Mouse (Mus musculus): Measurements from ENCODE around the gene 1700017D01Rik. TPM values are rescaled to one million over a fixed set of nuclear protein-coding genes. Genes with fewer than 3 reads are reported as not detected.
"Not testable (repeated sequence)": the region's sequence is repeated elsewhere in the genome, so short reads cannot be mapped to it uniquely, and the experiment has no call there.

The 1700017D01Rik gene
- not detected in 2 replicates for polyA plus RNA-seq (2014; fragmentation: Nextera tagmentation; extraction: Ambion mirVana)

DNA sequence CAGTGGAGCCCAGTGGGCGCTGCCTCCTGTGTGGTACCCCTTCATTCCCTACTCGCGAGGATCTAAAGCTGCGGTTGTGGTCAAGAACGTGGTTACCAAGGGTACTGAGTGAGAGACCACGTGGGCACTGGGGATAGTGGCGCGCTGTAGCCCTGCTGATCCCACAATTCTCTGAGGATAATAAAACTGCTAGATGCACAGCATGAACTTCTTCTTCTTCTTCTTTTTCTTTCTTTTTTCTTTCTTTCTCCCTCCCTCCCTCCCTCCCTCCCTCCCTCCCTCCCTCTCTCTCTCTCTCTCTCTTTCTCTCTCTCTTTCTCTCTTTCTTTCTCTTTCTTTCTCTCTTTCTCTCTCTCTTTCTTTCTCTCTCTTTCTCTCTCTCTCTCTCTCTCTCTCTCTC, at the start of gene 1700017D01Rik:
Gene 1700017D01Rik (minus strand): TSS at position 101 of the 400 bp plus-strand sequence.
- not testable (repeated sequence) for H3K27ac ChIP-seq (ENCODE audit: low read depth, low read length); H3K4me3 ChIP-seq (ENCODE audit: low read depth, low read length); H3K9ac ChIP-seq (replicated peaks; ENCODE audit: low read depth, low read length); H3K36me3 ChIP-seq (ENCODE audit: control insufficient read depth, insufficient read depth, low read length); H3K27me3 ChIP-seq (ENCODE audit: control insufficient read depth, insufficient read depth, low read length); H3K4me1 ChIP-seq (ENCODE audit: control insufficient read depth, insufficient read depth, low read length); H3K9me3 ChIP-seq (ENCODE audit: control insufficient read depth, low read length); H3K4me2 ChIP-seq (ENCODE audit: low read depth, low read length); ATAC-seq (ENCODE audit: low read depth)
- WGBS = 81% methylated on average over 8 of the region's 8 CpGs

DNA sequence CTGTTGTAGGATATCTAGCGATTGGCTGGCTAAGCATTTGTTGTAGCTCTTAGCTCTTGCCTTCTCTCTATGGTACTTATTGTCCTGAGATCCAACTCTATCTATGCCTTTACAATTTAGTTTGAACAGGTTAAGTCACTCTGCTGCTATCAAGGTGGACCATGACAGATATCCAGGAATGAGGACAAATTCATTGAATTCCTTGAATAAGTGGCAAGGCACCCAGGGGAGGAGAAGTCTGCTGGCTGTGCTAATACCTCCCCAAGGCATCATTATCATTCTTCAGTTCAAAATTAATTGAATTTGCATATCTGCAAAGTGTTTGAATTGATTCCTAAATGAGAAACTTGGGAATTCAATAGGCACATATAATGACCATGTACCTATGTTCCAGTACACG, 46.8 kb upstream of the 1700017D01Rik start:
- no peak overlapping the region for H3K4me3 ChIP-seq (ENCODE audit: low read depth, low read length)
- H3K27me3 ChIP-seq (ENCODE audit: control insufficient read depth, insufficient read depth, low read length) = no peaks in the 10 kb centered on the region
- no peaks in the 10 kb centered on the region for H3K36me3 ChIP-seq (ENCODE audit: control insufficient read depth, insufficient read depth, low read length)
- H3K9ac ChIP-seq (replicated peaks; ENCODE audit: low read depth, low read length) = no peak overlapping the region
- H3K27ac ChIP-seq (ENCODE audit: low read depth, low read length) = no peak overlapping the region
- WGBS = 49% methylated on average over 2 of the region's 2 CpGs
- ATAC-seq (ENCODE audit: low read depth) = peak; percentile 11; the same call in 1 of the 2 replicates
- no peak overlapping the region for H3K4me2 ChIP-seq (ENCODE audit: low read depth, low read length)
- H3K4me1 ChIP-seq (ENCODE audit: control insufficient read depth, insufficient read depth, low read length) = no peaks in the 10 kb centered on the region
- no peaks in the 10 kb centered on the region for H3K9me3 ChIP-seq (ENCODE audit: control insufficient read depth, low read length)

DNA sequence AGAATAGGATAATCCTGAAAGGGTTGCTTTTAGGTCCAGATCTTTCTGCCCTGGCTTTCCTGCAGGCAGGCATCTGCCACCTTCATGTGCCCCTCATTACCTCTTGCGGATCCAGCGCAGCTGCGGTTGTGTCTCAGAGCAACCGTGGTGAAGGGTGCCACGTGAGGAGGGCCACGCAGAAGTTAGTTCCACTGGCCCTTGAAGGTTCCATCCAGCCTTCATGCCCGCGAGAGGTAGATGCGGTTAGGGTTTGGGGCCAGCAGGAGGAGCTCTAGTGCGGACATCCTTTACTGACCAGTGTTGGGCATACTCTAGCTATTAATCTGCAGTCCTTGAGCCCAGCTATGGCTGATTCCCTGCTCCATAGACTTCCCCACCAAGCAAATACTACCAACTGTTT, 34.5 kb upstream of the 1700017D01Rik start, which contains the start of gene 1700025F22Rik:
Gene 1700025F22Rik (minus strand): TSS at position 149 of the 400 bp plus-strand sequence.
- H3K4me3 ChIP-seq (ENCODE audit: low read depth, low read length) = no peak within 1 kb of the TSS

DNA sequence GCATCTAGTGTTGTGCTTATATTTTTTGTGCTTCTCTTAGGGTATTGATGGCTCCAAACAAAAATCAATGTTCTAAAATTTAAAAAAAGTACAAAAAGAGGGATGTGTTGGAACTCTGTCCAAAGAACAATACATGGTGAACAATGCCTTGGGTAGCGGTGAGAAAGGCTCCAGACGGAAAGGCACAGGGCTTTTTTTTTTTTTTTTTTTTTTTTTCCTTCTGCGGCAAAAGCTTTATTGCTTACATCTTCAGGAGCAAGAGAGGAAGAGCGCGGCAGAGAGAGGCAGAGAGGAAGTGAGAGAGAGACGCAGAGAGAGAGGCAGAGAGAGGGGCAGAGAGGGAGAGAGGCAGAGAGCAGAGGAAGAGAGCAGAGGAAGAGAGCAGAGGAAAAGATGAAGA, 27.2 kb upstream of the 1700017D01Rik start:
- not testable (repeated sequence) for ATAC-seq (ENCODE audit: low read depth); H3K27ac ChIP-seq (ENCODE audit: low read depth, low read length); H3K4me3 ChIP-seq (ENCODE audit: low read depth, low read length); H3K4me2 ChIP-seq (ENCODE audit: low read depth, low read length); H3K9ac ChIP-seq (replicated peaks; ENCODE audit: low read depth, low read length); H3K4me1 ChIP-seq (ENCODE audit: control insufficient read depth, insufficient read depth, low read length); H3K9me3 ChIP-seq (ENCODE audit: control insufficient read depth, low read length); H3K27me3 ChIP-seq (ENCODE audit: control insufficient read depth, insufficient read depth, low read length); H3K36me3 ChIP-seq (ENCODE audit: control insufficient read depth, insufficient read depth, low read length)
- 87% methylated on average over 6 of the region's 6 CpGs for WGBS

More for the DNA sequence above, 34.5 kb upstream of the 1700017D01Rik start, which contains the start of gene 1700025F22Rik:
- Histone ChIP-seq H3K27ac (ENCODE audit: low read depth, low read length) (no peak within 1 kb of the TSS), H3K9ac (replicated peaks; ENCODE audit: low read depth, low read length) (no peak within 1 kb of the TSS), H3K9me3 (ENCODE audit: control insufficient read depth, low read length) (no peaks in the 10 kb centered on the region), H3K4me2 (ENCODE audit: low read depth, low read length) (no peak within 1 kb of the TSS), H3K36me3 (ENCODE audit: control insufficient read depth, insufficient read depth, low read length) (no peaks in the 10 kb centered on the region), H3K27me3 (ENCODE audit: control insufficient read depth, insufficient read depth, low read length) (no peaks in the 10 kb centered on the region), H3K4me1 (ENCODE audit: control insufficient read depth, insufficient read depth, low read length) (no peaks in the 10 kb centered on the region)
- 38% methylated on average over 10 of the region's 10 CpGs for WGBS
- no peak for ATAC-seq (ENCODE audit: low read depth)

DNA sequence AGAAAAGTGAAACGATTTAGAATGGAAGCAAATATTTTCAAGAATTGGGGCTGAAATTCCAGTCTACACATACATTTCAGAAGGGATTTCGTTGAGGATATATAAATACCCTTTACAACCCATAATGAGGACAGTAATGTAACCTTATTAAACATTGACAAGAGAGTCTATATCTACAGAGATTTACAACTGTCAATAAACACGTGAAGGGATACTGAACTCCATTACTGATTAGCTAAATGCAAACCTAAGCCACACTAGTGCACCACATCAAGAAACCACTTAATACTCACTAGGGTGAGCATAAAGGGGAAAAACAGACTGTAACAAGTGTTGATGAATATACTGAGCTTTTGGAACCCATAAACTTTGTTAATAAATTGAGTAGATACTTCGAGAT, 4.7 kb upstream of the 1700017D01Rik start:
- Histone ChIP-seq H3K27ac (ENCODE audit: low read depth, low read length) (no peak overlapping the region), H3K4me1 (ENCODE audit: control insufficient read depth, insufficient read depth, low read length) (no peaks in the 10 kb centered on the region), H3K4me2 (ENCODE audit: low read depth, low read length) (no peak overlapping the region), H3K9me3 (ENCODE audit: control insufficient read depth, low read length) (no peaks in the 10 kb centered on the region), H3K36me3 (ENCODE audit: control insufficient read depth, insufficient read depth, low read length) (no peaks in the 10 kb centered on the region), H3K27me3 (ENCODE audit: control insufficient read depth, insufficient read depth, low read length) (no peaks in the 10 kb centered on the region), H3K9ac (replicated peaks; ENCODE audit: low read depth, low read length) (no peak overlapping the region), H3K4me3 (ENCODE audit: low read depth, low read length) (no peak overlapping the region)
- WGBS = 70% methylated on average over 4 of the region's 4 CpGs
- ATAC-seq (ENCODE audit: low read depth) = no peak

DNA sequence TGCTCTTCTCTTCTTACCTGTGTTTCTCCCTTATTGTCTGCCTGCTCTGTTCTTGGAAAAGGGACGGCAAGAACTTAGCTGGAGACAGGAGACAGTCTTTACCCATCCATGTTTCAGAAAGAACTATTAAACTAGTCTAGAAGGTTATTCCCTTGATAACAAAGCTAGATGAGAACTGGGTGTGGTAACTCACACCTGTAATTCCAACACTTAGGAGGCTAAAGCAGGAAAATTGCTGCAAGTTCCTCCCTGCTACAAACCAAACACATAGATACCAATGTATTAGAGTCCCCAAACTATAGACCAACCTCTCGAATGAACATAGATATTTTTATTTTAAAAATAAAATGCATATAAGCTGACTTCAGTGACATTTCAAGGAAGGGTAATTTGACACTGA, 4.2 kb upstream of the 1700017D01Rik start:
- no peak overlapping the region for H3K9ac ChIP-seq (replicated peaks; ENCODE audit: low read depth, low read length)
- H3K4me3 ChIP-seq (ENCODE audit: low read depth, low read length) = no peak overlapping the region
- no peaks in the 10 kb centered on the region for H3K9me3 ChIP-seq (ENCODE audit: control insufficient read depth, low read length)
- 93% methylated on average over 2 of the region's 2 CpGs for WGBS
- H3K36me3 ChIP-seq (ENCODE audit: control insufficient read depth, insufficient read depth, low read length) = no peaks in the 10 kb centered on the region
- ATAC-seq (ENCODE audit: low read depth) = no peak
- H3K4me1 ChIP-seq (ENCODE audit: control insufficient read depth, insufficient read depth, low read length) = no peaks in the 10 kb centered on the region
- no peaks in the 10 kb centered on the region for H3K27me3 ChIP-seq (ENCODE audit: control insufficient read depth, insufficient read depth, low read length)
- H3K4me2 ChIP-seq (ENCODE audit: low read depth, low read length) = no peak overlapping the region
- no peak overlapping the region for H3K27ac ChIP-seq (ENCODE audit: low read depth, low read length)

DNA sequence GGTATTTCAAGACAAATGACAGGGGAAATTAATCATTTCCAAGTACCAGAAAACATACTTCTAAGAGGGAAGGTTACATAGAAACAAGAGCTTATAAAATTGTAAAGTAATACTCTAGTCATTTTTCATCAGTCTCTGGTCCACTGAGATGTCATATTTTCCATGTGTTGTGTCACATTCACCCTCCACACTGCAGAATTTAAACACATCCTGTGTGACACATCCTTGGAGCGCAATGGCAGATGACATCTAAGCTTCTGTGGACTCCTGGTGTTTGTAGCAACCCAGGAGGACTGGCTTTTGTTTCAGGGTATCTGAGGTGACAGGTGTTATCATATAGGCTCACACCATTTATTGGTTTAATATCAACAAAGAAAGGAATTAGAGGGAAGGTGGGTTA, 974 bp downstream of the 1700017D01Rik start:
- 93% methylated on average over 1 of the region's 1 CpGs for WGBS
- no peaks in the 10 kb centered on the region for H3K27me3 ChIP-seq (ENCODE audit: control insufficient read depth, insufficient read depth, low read length)
- no peaks in the 10 kb centered on the region for H3K4me1 ChIP-seq (ENCODE audit: control insufficient read depth, insufficient read depth, low read length)
- H3K36me3 ChIP-seq (ENCODE audit: control insufficient read depth, insufficient read depth, low read length) = no peaks in the 10 kb centered on the region
- H3K4me3 ChIP-seq (ENCODE audit: low read depth, low read length) = no peak overlapping the region
- H3K9me3 ChIP-seq (ENCODE audit: control insufficient read depth, low read length) = peaks cover 2% of the 10 kb centered on the region; the same call in 1 of the 2 replicates
- ATAC-seq (ENCODE audit: low read depth) = no peak
- no peak overlapping the region for H3K9ac ChIP-seq (replicated peaks; ENCODE audit: low read depth, low read length)
- no peak overlapping the region for H3K27ac ChIP-seq (ENCODE audit: low read depth, low read length)
- H3K4me2 ChIP-seq (ENCODE audit: low read depth, low read length) = no peak overlapping the region

DNA sequence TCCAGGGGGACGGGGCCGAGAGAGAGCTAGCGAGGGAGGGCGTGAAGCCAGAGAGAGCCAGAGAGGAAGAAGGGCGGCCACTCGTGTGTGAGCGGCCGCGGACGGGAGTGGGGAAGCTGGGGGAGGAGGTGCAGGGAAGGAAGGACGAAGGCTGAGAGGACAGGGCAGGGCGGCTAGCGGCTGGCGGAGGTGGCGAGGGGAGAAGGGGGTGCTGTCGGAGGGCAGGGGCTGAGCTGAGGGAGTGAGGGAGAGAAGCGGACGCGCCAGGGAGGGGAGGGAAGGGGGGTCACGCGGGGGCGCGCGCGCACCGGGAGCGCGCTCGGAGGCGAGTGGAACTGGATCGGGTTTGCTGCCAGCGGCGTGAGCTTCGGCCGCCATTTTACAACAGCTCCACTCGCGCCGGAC, 9.7 kb downstream of the 1700017D01Rik start:
- H3K27ac ChIP-seq (ENCODE audit: low read depth, low read length) = not testable (repeated sequence)

DNA sequence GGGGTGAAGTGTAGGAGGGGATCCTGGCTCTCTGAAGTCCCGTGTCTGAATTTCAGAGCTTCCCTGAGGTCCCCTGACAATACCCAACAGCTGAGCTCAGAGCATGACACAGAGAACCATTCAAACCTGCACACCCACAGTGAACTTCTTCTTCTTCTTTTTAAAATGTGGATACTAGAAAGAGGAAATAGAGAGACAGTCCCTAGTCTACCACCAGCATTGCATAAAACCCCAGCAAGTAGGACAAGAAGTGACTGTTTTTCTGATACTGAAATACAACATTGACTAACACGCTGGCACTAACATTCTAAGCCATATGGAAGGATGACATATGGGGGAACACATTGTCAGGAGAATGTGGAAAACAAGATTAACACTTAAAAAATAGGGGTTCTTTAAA, 11.3 kb downstream of the 1700017D01Rik start:
- Histone ChIP-seq H3K27ac (ENCODE audit: low read depth, low read length) (no peak overlapping the region), H3K9ac (replicated peaks; ENCODE audit: low read depth, low read length) (no peak overlapping the region), H3K4me2 (ENCODE audit: low read depth, low read length) (no peak overlapping the region), H3K27me3 (ENCODE audit: control insufficient read depth, insufficient read depth, low read length) (no peaks in the 10 kb centered on the region), H3K4me3 (ENCODE audit: low read depth, low read length) (no peak overlapping the region), H3K9me3 (ENCODE audit: control insufficient read depth, low read length) (no peaks in the 10 kb centered on the region), H3K4me1 (ENCODE audit: control insufficient read depth, insufficient read depth, low read length) (no peaks in the 10 kb centered on the region), H3K36me3 (ENCODE audit: control insufficient read depth, insufficient read depth, low read length) (no peaks in the 10 kb centered on the region)
- no peak for ATAC-seq (ENCODE audit: low read depth)
- WGBS = 89% methylated on average over 2 of the region's 2 CpGs

More for the DNA sequence above, 9.7 kb downstream of the 1700017D01Rik start:
- peak overlapping the region; percentile 32; the same call in 1 of the 2 replicates for H3K9ac ChIP-seq (replicated peaks; ENCODE audit: low read depth, low read length)
- H3K27me3 ChIP-seq (ENCODE audit: control insufficient read depth, insufficient read depth, low read length); H3K36me3 ChIP-seq (ENCODE audit: control insufficient read depth, insufficient read depth, low read length); H3K4me1 ChIP-seq (ENCODE audit: control insufficient read depth, insufficient read depth, low read length); H3K9me3 ChIP-seq (ENCODE audit: control insufficient read depth, low read length): not testable (repeated sequence)
- H3K4me3 ChIP-seq (ENCODE audit: low read depth, low read length) = peak overlapping the region; percentile 29
- peak overlapping the region; percentile 31; the same call in 1 of the 2 replicates for H3K4me2 ChIP-seq (ENCODE audit: low read depth, low read length)
- peak; percentile 98 for ATAC-seq (ENCODE audit: low read depth)
- 1% methylated on average over 9 of the region's 38 CpGs for WGBS

Measured in neural tube, embryonic 14.5 days (tissue).